Mouse (Mus musculus) cerebellum, adult 9-11 months (tissue): ENCODE results near the gene Atxn7l3.

Source experiments
- DNase-seq: peaks from one replicate; pipeline ENCODE4 v3.0.0; 2022

The Atxn7l3 gene

GRCm38 (mm10) chr11:102317901-102318575 lies 21.6 kb upstream of the Atxn7l3 start:
- DNase-seq: peak; percentile 80

GRCm38 (mm10) chr11:102317298-102317900 lies 21.0 kb upstream of the Atxn7l3 start:
- DNase-seq: peak; percentile 79

- peak; percentile 92 for DNase-seq
Measured at GRCm38 (mm10) chr11:102316572-102317297, 20.3 kb upstream of the Atxn7l3 start.

GRCm38 (mm10) chr11:102315690-102316571 lies 19.5 kb upstream of the Atxn7l3 start:
- DNase-seq: peak; percentile 71

GRCm38 (mm10) chr11:102314321-102314720 lies 17.9 kb upstream of the Atxn7l3 start:
- DNase-seq: peak; percentile 31

GRCm38 (mm10) chr11:102312586-102312985 lies 16.2 kb upstream of the Atxn7l3 start:
- no peak for DNase-seq

GRCm38 (mm10) chr11:102311966-102312365 lies 15.5 kb upstream of the Atxn7l3 start:
- no peak for DNase-seq

DNA sequence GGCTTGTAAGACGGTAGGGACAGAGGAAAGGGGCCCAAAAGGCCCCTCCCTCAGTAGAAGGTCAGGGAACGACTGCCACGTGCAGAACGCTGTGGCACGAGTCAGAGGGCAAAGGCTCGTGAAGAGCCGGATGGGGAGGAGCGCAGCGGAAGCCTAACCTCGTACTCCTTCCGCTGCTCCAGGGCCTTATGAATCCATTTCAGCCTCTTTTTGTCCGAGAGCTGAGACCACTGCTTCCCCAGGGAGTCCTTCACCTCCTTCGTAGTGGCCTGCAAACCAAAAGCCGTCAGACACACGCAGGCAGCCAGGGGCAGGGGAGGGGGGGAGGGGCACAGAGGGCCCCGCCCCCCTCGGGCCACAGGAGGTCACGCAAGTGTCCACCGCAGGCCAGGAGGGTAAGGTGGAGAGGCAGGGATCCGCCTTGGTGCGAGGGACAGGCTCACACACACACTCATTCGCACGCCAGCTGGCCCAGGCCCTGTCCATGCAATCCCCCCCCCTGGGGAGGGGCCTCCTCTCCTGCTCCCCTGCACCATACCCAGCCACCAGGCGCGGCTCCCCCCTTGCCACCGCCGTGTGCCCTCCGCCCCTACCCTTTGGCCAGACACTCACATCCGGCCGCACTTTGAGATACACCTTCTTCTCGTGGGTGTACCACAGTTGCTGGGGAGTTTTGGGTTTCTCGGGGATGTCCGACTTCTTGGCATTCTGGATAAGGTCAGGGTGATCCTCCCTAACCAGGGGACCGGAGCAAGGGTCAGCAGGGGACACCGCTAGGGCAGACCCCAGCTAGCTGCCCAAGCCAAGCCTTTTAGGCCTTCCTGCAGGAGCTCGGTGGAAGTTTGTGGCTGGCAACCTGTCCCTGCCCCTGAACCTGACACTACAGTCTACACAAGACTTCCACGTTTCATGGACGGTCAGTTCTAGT lies 14.6 kb upstream of the Atxn7l3 start:
- DNase-seq: peak; percentile 61

- DNase-seq: peak; percentile 64
Measured at GRCm38 (mm10) chr11:102309821-102310617, 13.6 kb upstream of the Atxn7l3 start.

DNA sequence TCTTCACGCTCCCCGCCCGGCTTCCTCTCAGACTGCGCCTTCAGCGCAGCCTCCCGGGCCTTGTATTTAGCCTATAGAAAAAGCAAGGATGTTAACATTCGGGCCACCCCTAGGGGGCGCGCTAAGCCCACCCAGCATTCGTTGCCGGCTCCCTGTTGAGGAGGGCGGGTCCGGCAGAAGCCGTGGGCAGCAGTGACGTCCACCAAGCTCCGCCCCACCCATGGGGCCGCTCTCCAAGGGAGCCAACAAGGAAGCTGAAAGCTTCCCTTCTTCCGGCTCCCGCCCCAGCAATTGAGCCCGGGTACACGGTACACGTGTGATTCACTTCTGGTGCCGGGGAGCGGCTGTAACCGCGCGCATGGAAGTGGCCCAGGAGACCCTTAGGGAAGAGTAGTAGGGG lies 12.5 kb upstream of the Atxn7l3 start:
- peak; percentile 94 for DNase-seq

GRCm38 (mm10) chr11:102308104-102308503 lies 11.7 kb upstream of the Atxn7l3 start:
- DNase-seq: no peak

- DNase-seq: no peak
Measured at GRCm38 (mm10) chr11:102305359-102305758, 8.9 kb upstream of the Atxn7l3 start.

GRCm38 (mm10) chr11:102304141-102304540 lies 7.7 kb upstream of the Atxn7l3 start:
- DNase-seq: no peak

GRCm38 (mm10) chr11:102299839-102300238 lies 3.4 kb upstream of the Atxn7l3 start:
- DNase-seq: peak; percentile 60

- peak; percentile 23 for DNase-seq
Measured at GRCm38 (mm10) chr11:102297577-102298556, 1.4 kb upstream of the Atxn7l3 start.

DNA sequence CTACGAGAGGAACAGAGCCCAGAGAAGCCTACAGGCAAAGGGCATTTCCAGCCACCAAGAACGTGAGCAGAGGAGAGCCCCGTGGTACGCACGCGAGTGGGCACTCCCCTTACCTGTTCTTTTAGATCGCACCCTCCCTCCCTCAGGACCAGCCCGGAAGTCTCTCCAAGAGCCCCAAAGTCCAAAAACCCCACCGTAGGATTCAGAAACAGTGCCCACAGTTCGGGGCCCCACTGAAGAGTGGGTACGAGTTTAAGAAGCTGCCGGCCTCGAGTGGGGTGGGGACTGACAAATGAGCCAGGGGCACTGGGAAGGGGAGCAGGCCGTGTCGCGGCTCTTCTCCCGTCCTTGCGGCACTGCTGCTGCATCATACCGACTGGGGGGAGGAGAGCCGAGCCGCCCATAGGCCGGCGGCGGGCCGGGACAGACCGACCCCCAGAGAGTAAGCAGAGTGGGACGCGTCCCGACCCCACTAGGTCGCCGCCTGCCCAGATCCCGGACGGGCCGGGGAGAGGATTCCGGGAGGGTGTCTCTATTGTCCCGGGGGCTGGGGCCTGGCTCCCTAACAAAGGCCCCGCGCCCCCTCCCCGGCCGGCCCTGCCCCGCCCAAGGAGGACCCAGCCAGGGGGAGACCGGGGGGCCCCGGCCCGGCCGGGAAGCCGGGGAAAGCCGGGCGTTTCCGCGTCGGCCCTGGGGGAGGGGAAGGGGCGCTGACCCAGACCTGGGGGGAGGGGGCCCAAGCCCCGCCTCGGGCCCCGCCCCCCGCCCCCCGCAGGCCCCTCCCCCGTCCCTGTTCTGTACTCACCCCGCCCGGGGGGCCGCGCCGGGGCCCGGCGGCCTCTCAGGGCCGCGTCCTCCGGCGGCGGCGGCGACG lies 596 bp downstream of the Atxn7l3 start:
- peak; percentile 78 for DNase-seq

GRCm38 (mm10) chr11:102294887-102295597 lies 1.4 kb downstream of the Atxn7l3 start:
- peak; percentile 70 for DNase-seq

DNA sequence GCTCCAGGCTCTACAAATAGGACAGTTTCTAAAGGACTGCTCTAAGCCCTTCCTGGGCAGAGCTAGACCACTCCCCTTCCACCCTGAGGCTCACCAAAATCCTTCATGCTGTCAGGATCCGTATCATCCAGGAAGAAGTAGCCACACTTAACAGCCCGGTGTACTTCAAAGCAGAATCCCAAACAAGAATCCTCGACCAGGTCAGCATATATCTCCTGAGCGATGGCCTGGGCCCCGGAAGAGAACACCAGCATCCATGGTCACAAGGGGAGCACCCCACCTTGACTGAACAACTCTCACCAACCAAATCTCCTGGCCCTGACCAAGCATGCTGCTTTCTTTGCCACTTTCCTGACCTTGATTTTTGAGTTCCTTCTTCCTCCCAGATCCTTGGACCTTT lies 2.0 kb downstream of the Atxn7l3 start:
- peak; percentile 44 for DNase-seq
